Mouse (Mus musculus) limb, embryonic 14.5 days (tissue): ENCODE data around the gene Foxl2. TPM values are rescaled to one million over a fixed set of nuclear protein-coding genes. Genes with fewer than 3 reads are reported as not detected.

Source experiments
- ATAC-seq: fragments of 200-750 bp; cut with Nextera tagmentation; 2 replicates; pipeline ENCODE4 v1.8.0; 2017; ENCODE audit warnings: low read depth, moderate number of reproducible peaks, moderate TSS enrichment; ENCODE audit not compliant: low FRiP score
- DNase-seq: peaks from one replicate; pipeline ENCODE4 v3.0.0-alpha.2; 2015; ENCODE audit warnings: low spot score
- H3K27ac ChIP-seq: fragments of 300-500 bp; sonication (generic); replicated peaks from 2 replicates; pipeline ENCODE4 v1.5.1; 2014; ENCODE audit warnings: low read depth, mild to moderate bottlenecking, low read length, moderate library complexity, mixed read lengths
- H3K27me3 ChIP-seq: fragments of 300-500 bp; sonication (generic); 2 replicates; pipeline ENCODE4 v1.6.1; 2014; ENCODE audit warnings: low read length, mixed read lengths; ENCODE audit not compliant: control insufficient read depth, insufficient read depth
- H3K36me3 ChIP-seq: fragments of 300-500 bp; sonication (generic); 2 replicates; pipeline ENCODE4 v1.6.1; 2014; ENCODE audit warnings: mild to moderate bottlenecking, low read length, moderate library complexity, mixed read lengths; ENCODE audit not compliant: control insufficient read depth, insufficient read depth
- H3K4me1 ChIP-seq: fragments of 300-500 bp; sonication (generic); 2 replicates; pipeline ENCODE4 v1.6.1; 2014; ENCODE audit warnings: antibody characterized with exemption, low read length, mixed read lengths; ENCODE audit not compliant: control insufficient read depth, insufficient read depth
- H3K4me2 ChIP-seq: fragments of 300-500 bp; sonication (generic); replicated peaks from 2 replicates; pipeline ENCODE4 v1.6.1; 2014; ENCODE audit warnings: low read depth, mild to moderate bottlenecking, low read length, moderate library complexity; ENCODE audit not compliant: severe bottlenecking
- H3K4me3 ChIP-seq: fragments of 300-500 bp; sonication (generic); replicated peaks from 2 replicates; pipeline ENCODE4 v1.5.1; 2014; ENCODE audit warnings: low read length
- H3K9ac ChIP-seq: fragments of 300-500 bp; sonication (generic); 2 replicates; pipeline ENCODE4 v1.6.1; 2014; ENCODE audit warnings: mild to moderate bottlenecking, low read depth, low read length, moderate library complexity; ENCODE audit not compliant: severe bottlenecking
- H3K9me3 ChIP-seq: fragments of 300-500 bp; sonication (generic); 2 replicates; pipeline ENCODE4 v1.6.1; 2016; ENCODE audit warnings: low read length; ENCODE audit not compliant: control insufficient read depth
- POLR2A ChIP-seq: fragments of 200-500 bp; IDR thresholded peaks from 2 replicates; pipeline ENCODE4 v1.8.0; 2012; ENCODE audit warnings: inconsistent platforms, mild to moderate bottlenecking, moderate library complexity, borderline replicate concordance; ENCODE audit not compliant: insufficient read depth, insufficient read length; ENCODE audit errors: extremely low read depth
- WGBS: fragments of 180-500 bp; shearing (Covaris S2); extraction: QIAGEN DNeasy Blood & Tissue Kit; methylation state at CpG from one replicate; pipeline ENCODE4 v1.1.7; 2014; 5-methylcytosine and 5-hydroxymethylcytosine counted together
- polyA plus RNA-seq, 2 experiments: library from polyadenylated mRNA; depleted of rRNA in 1 of 2; stranded (reverse) in 1 of 2; unstranded in 1 of 2; fragments of >200 nt; fragmentation: Nextera tagmentation in 1 of 2; extraction: Ambion mirVana in 1 of 2; gene quantifications; 2 replicates each; pipeline versions ENCODE4 v1.2.1 to v1.2.3; 2012 to 2014

The Foxl2 gene
- polyA plus RNA-seq, 2 experiments, result 0.08 TPM; not detected in 1

GRCm38 (mm10) chr9:98932931-98933330, 22.2 kb upstream of the Foxl2 start:
- no peak overlapping the region for H3K4me2 ChIP-seq
- no peak for ATAC-seq
- no peak for DNase-seq
- H3K9me3 ChIP-seq, result 0 out of 2 replicates have a peak, but pooled peaks cover 4% of the 10 kb centered on the region
- H3K9ac ChIP-seq, result no peak overlapping the region
- TF ChIP-seq POLR2A, result no peak
- H3K4me1 ChIP-seq, result no peaks in the 10 kb centered on the region
- no peaks in the 10 kb centered on the region for H3K36me3 ChIP-seq
- no peaks in the 10 kb centered on the region for H3K27me3 ChIP-seq
- no peak overlapping the region for H3K4me3 ChIP-seq
- 37% methylated on average over 6 of the region's 6 CpGs for WGBS
- H3K27ac ChIP-seq, result no peak overlapping the region

GRCm38 (mm10) chr9:98935190-98935909, 19.7 kb upstream of the Foxl2 start:
- DNase-seq (no peak), ATAC-seq (no peak)
- no peak for TF ChIP-seq POLR2A
- H3K4me2 ChIP-seq, result no peak overlapping the region
- H3K9me3 ChIP-seq, result no peaks in the 10 kb centered on the region
- no peak overlapping the region for H3K27ac ChIP-seq
- no peak overlapping the region for H3K4me3 ChIP-seq
- no peaks in the 10 kb centered on the region for H3K4me1 ChIP-seq
- no peak overlapping the region for H3K9ac ChIP-seq
- no peaks in the 10 kb centered on the region for H3K27me3 ChIP-seq
- WGBS, result 20% methylated on average over 16 of the region's 16 CpGs
- H3K36me3 ChIP-seq, result no peaks in the 10 kb centered on the region

- ATAC-seq (no peak), DNase-seq (no peak)
- no peak overlapping the region for H3K9ac ChIP-seq
- H3K36me3 ChIP-seq, result no peaks in the 10 kb centered on the region
- H3K4me2 ChIP-seq, result no peak overlapping the region
- WGBS, result 15% methylated on average over 2 of the region's 2 CpGs
- no peak overlapping the region for H3K27ac ChIP-seq
- no peak for TF ChIP-seq POLR2A
- H3K27me3 ChIP-seq, result no peaks in the 10 kb centered on the region
- H3K4me3 ChIP-seq, result no peak overlapping the region
- no peaks in the 10 kb centered on the region for H3K9me3 ChIP-seq
- H3K4me1 ChIP-seq, result no peaks in the 10 kb centered on the region
These were observed 15.8 kb upstream of the Foxl2 start for GRCm38 (mm10) chr9:98939290-98939689.

- no peaks in the 10 kb centered on the region for H3K36me3 ChIP-seq
- H3K4me1 ChIP-seq, result peaks cover 14% of the 10 kb centered on the region
- no peaks in the 10 kb centered on the region for H3K9me3 ChIP-seq
- ATAC-seq, result no peak
- peak overlapping the region; percentile 39 for H3K4me2 ChIP-seq
- no peak overlapping the region for H3K9ac ChIP-seq
- H3K27ac ChIP-seq, result no peak overlapping the region
- no peak for DNase-seq
- peak overlapping the region; percentile 22 for H3K4me3 ChIP-seq
- TF ChIP-seq POLR2A, result no peak
- under 1% methylated on average over 40 of the region's 40 CpGs for WGBS
- peaks cover 71% of the 10 kb centered on the region for H3K27me3 ChIP-seq
These were observed 2.7 kb upstream of the Foxl2 start for GRCm38 (mm10) chr9:98952171-98953050.

GRCm38 (mm10) chr9:98953291-98953690, 1.8 kb upstream of the Foxl2 start:
- no peak for ATAC-seq
- WGBS, result 3% methylated on average over 4 of the region's 4 CpGs
- Histone ChIP-seq H3K4me2 (no peak overlapping the region), H3K4me1 (peaks cover 14% of the 10 kb centered on the region), H3K27ac (no peak overlapping the region), H3K27me3 (peaks cover 79% of the 10 kb centered on the region), H3K9me3 (no peaks in the 10 kb centered on the region), H3K4me3 (no peak overlapping the region), H3K9ac (no peak overlapping the region), H3K36me3 (no peaks in the 10 kb centered on the region)
- TF ChIP-seq POLR2A, result no peak
- no peak for DNase-seq
